Mouse (Mus musculus): ENCODE data around the gene Notch4. TPM values are rescaled to one million over a fixed set of nuclear protein-coding genes. Genes with fewer than 3 reads are reported as not detected.

The Notch4 gene
- polyA plus RNA-seq, 1 experiment = 16.7 TPM

- H3K27ac ChIP-seq (ENCODE audit: insufficient read depth, low read depth, low read length) = no peak overlapping the region
- no peaks in the 10 kb centered on the region for H3K36me3 ChIP-seq (ENCODE audit: control insufficient read depth, insufficient read depth, low read length)
- WGBS = 76% methylated on average over 7 of the region's 7 CpGs
- no peak overlapping the region for H3K4me3 ChIP-seq (ENCODE audit: low read depth, low read length)
- peaks cover 7% of the 10 kb centered on the region for H3K4me1 ChIP-seq (ENCODE audit: control insufficient read depth, insufficient read depth, insufficient read length, low read length)
- no peaks in the 10 kb centered on the region for H3K27me3 ChIP-seq (ENCODE audit: control insufficient read depth, insufficient read depth, low read length)
- TF ChIP-seq POLR2A (IDR thresholded peaks at IDR 0.05; ENCODE audit: low read depth, low read length) (no peak), CTCF (IDR thresholded peaks at IDR 0.05; ENCODE audit: extremely low read depth, insufficient read length, insufficient replicate concordance, low read depth, low read length) (no peak)
These were observed 19.3 kb downstream of the Notch4 start for GRCm38 (mm10) chr17:34583397-34583796.

- TF ChIP-seq POLR2A (IDR thresholded peaks at IDR 0.05; ENCODE audit: low read depth, low read length) = no peak
- TF ChIP-seq CTCF (IDR thresholded peaks at IDR 0.05; ENCODE audit: extremely low read depth, insufficient read length, insufficient replicate concordance, low read depth, low read length) = no peak
- H3K27me3 ChIP-seq (ENCODE audit: control insufficient read depth, insufficient read depth, low read length) = no peaks in the 10 kb centered on the region
- peaks cover 7% of the 10 kb centered on the region for H3K4me1 ChIP-seq (ENCODE audit: control insufficient read depth, insufficient read depth, insufficient read length, low read length)
- WGBS = 93% methylated on average over 8 of the region's 8 CpGs
- H3K27ac ChIP-seq (ENCODE audit: insufficient read depth, low read depth, low read length) = no peak overlapping the region
- H3K36me3 ChIP-seq (ENCODE audit: control insufficient read depth, insufficient read depth, low read length) = no peaks in the 10 kb centered on the region
- no peak overlapping the region for H3K4me3 ChIP-seq (ENCODE audit: low read depth, low read length)
These were observed 19.8 kb downstream of the Notch4 start for GRCm38 (mm10) chr17:34583819-34584218.

GRCm38 (mm10) chr17:34585121-34585520 lies 21.1 kb downstream of the Notch4 start:
- no peak overlapping the region for H3K27ac ChIP-seq (ENCODE audit: insufficient read depth, low read depth, low read length)
- TF ChIP-seq POLR2A (IDR thresholded peaks at IDR 0.05; ENCODE audit: low read depth, low read length) (no peak), CTCF (IDR thresholded peaks at IDR 0.05; ENCODE audit: extremely low read depth, insufficient read length, insufficient replicate concordance, low read depth, low read length) (no peak)
- no peaks in the 10 kb centered on the region for H3K36me3 ChIP-seq (ENCODE audit: control insufficient read depth, insufficient read depth, low read length)
- peaks cover 9% of the 10 kb centered on the region for H3K4me1 ChIP-seq (ENCODE audit: control insufficient read depth, insufficient read depth, insufficient read length, low read length)
- H3K27me3 ChIP-seq (ENCODE audit: control insufficient read depth, insufficient read depth, low read length) = no peaks in the 10 kb centered on the region
- WGBS = 94% methylated on average over 8 of the region's 8 CpGs
- H3K4me3 ChIP-seq (ENCODE audit: low read depth, low read length) = no peak overlapping the region

GRCm38 (mm10) chr17:34585877-34586771 lies 22.1 kb downstream of the Notch4 start:
- TF ChIP-seq POLR2A (IDR thresholded peaks at IDR 0.05; ENCODE audit: low read depth, low read length) (no peak), CTCF (IDR thresholded peaks at IDR 0.05; ENCODE audit: extremely low read depth, insufficient read length, insufficient replicate concordance, low read depth, low read length) (no peak)
- 57% methylated on average over 32 of the region's 32 CpGs for WGBS

GRCm38 (mm10) chr17:34586796-34587422 lies 22.8 kb downstream of the Notch4 start:
- under 1% methylated on average over 38 of the region's 38 CpGs for WGBS
- no peak for TF ChIP-seq CTCF (IDR thresholded peaks at IDR 0.05; ENCODE audit: extremely low read depth, insufficient read length, insufficient replicate concordance, low read depth, low read length)
- TF ChIP-seq POLR2A (IDR thresholded peaks at IDR 0.05; ENCODE audit: low read depth, low read length) = no peak; the same call in 1 of the 2 replicates
- Histone ChIP-seq H3K36me3 (ENCODE audit: control insufficient read depth, insufficient read depth, low read length) (no peaks in the 10 kb centered on the region), H3K4me1 (ENCODE audit: control insufficient read depth, insufficient read depth, insufficient read length, low read length) (peaks cover 17% of the 10 kb centered on the region), H3K27me3 (ENCODE audit: control insufficient read depth, insufficient read depth, low read length) (no peaks in the 10 kb centered on the region), H3K27ac (ENCODE audit: insufficient read depth, low read depth, low read length) (peak overlapping the region; percentile 80), H3K4me3 (ENCODE audit: low read depth, low read length) (peak overlapping the region; percentile 96)

More at GRCm38 (mm10) chr17:34585877-34586771, 22.1 kb downstream of the Notch4 start:
- peaks cover 11% of the 10 kb centered on the region for H3K4me1 ChIP-seq (ENCODE audit: control insufficient read depth, insufficient read depth, insufficient read length, low read length)
- no peak overlapping the region for H3K27ac ChIP-seq (ENCODE audit: insufficient read depth, low read depth, low read length)
- H3K27me3 ChIP-seq (ENCODE audit: control insufficient read depth, insufficient read depth, low read length) = no peaks in the 10 kb centered on the region
- no peaks in the 10 kb centered on the region for H3K36me3 ChIP-seq (ENCODE audit: control insufficient read depth, insufficient read depth, low read length)
- H3K4me3 ChIP-seq (ENCODE audit: low read depth, low read length) = peak overlapping the region; percentile 96; the same call in 1 of the 2 replicates

GRCm38 (mm10) chr17:34587423-34587811 lies 23.3 kb downstream of the Notch4 start:
- Histone ChIP-seq H3K4me1 (ENCODE audit: control insufficient read depth, insufficient read depth, insufficient read length, low read length) (peaks cover 17% of the 10 kb centered on the region), H3K36me3 (ENCODE audit: control insufficient read depth, insufficient read depth, low read length) (no peaks in the 10 kb centered on the region), H3K27ac (ENCODE audit: insufficient read depth, low read depth, low read length) (peak overlapping the region; percentile 80), H3K27me3 (ENCODE audit: control insufficient read depth, insufficient read depth, low read length) (no peaks in the 10 kb centered on the region), H3K4me3 (ENCODE audit: low read depth, low read length) (peak overlapping the region; percentile 96)
- under 1% methylated on average over 50 of the region's 50 CpGs for WGBS
- TF ChIP-seq POLR2A (IDR thresholded peaks at IDR 0.05; ENCODE audit: low read depth, low read length) (peak; percentile 94; the same call in 1 of the 2 replicates), CTCF (IDR thresholded peaks at IDR 0.05; ENCODE audit: extremely low read depth, insufficient read length, insufficient replicate concordance, low read depth, low read length) (no peak)

- H3K27me3 ChIP-seq (ENCODE audit: control insufficient read depth, insufficient read depth, low read length) = no peaks in the 10 kb centered on the region
- TF ChIP-seq POLR2A (IDR thresholded peaks at IDR 0.05; ENCODE audit: low read depth, low read length) (no peak), CTCF (IDR thresholded peaks at IDR 0.05; ENCODE audit: extremely low read depth, insufficient read length, insufficient replicate concordance, low read depth, low read length) (no peak)
- no peaks in the 10 kb centered on the region for H3K36me3 ChIP-seq (ENCODE audit: control insufficient read depth, insufficient read depth, low read length)
- H3K27ac ChIP-seq (ENCODE audit: insufficient read depth, low read depth, low read length) = peak overlapping the region; percentile 74
- 2% methylated on average over 19 of the region's 19 CpGs for WGBS
- H3K4me3 ChIP-seq (ENCODE audit: low read depth, low read length) = peak overlapping the region; percentile 96
- H3K4me1 ChIP-seq (ENCODE audit: control insufficient read depth, insufficient read depth, insufficient read length, low read length) = peaks cover 17% of the 10 kb centered on the region
These were observed 23.7 kb downstream of the Notch4 start for GRCm38 (mm10) chr17:34587814-34588213.

Data from small intestine, adult 2 months (tissue).